Mouse (Mus musculus) heart, adult 2 months (tissue): ENCODE data around the gene Klhl36.

Experiments used
- CTCF ChIP-seq: fragments of 200-600 bp; IDR thresholded peaks from 2 replicates; pipeline ENCODE4 v1.8.1; 2022; ENCODE audit warnings: antibody characterized with exemption, mild to moderate bottlenecking, moderate library complexity
- EP300 ChIP-seq: fragments of 200-500 bp; IDR thresholded peaks from 2 replicates; pipeline ENCODE4 v1.6.1; 2011; ENCODE audit warnings: low read depth, low read length, control low read depth; ENCODE audit not compliant: insufficient read depth
- POLR2A ChIP-seq: fragments of 200-500 bp; IDR thresholded peaks from 2 replicates; pipeline ENCODE4 v1.6.1; 2011; ENCODE audit warnings: mild to moderate bottlenecking, low read depth, low read length, control low read depth; ENCODE audit not compliant: insufficient read depth

GRCm38 (mm10) chr8:119824100-119824499 is 38.0 kb upstream of the Klhl36 start:
- no peak for TF ChIP-seq CTCF
- no peak for TF ChIP-seq EP300
- TF ChIP-seq POLR2A: no peak
